Mouse (Mus musculus): Measurements from ENCODE around the gene Gm10577.

Gm10577 gene

DNA sequence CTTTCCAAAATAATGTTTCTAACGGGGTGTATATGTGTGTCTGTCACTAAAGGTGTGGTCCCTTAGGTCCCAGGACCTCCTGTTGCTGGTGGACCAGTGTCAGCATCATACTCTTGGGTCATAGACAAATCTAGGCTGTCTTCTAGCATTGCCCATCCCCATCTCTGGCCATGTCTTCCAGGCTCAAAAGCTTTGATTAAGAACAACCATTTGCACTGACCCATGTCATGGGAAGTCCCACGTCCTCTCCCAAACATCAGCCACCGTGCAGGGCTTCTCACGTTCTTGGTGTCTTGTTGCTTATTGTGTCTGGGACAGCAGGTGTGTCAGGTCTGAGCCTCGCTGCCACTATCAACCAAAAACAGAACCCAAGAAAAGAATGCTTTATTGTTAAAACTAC, 24.9 kb downstream of the Gm10577 start:
- no peak for DNase-seq (ENCODE audit: low read depth, low spot score)

GRCm38 (mm10) chr4:100994442-100995255, 25.8 kb downstream of the Gm10577 start:
- DNase-seq (ENCODE audit: low read depth, low spot score), result no peak

GRCm38 (mm10) chr4:100992086-100992485, 28.4 kb downstream of the Gm10577 start:
- DNase-seq (ENCODE audit: low read depth, low spot score), result no peak

DNA sequence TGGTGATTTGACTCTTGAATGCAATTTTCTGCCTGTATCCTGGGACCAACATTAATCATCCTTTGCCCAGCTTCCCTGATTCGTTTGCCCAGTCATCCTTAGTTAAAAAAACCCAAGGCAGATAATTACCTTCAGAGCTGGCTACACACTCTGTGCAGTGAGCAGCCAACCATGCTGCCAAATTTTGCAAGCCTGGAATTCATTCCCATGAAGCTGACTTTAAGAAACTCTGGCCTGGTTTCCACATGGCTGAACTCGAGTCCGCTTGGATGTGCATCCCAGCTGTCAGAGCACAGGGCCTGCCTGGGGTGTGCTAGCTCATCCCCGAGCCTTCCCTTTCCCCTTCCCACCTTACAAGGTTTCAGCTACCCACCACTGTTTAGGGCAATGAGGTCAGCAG, 29.5 kb downstream of the Gm10577 start:
- no peak for DNase-seq (ENCODE audit: low read depth, low spot score)

DNA sequence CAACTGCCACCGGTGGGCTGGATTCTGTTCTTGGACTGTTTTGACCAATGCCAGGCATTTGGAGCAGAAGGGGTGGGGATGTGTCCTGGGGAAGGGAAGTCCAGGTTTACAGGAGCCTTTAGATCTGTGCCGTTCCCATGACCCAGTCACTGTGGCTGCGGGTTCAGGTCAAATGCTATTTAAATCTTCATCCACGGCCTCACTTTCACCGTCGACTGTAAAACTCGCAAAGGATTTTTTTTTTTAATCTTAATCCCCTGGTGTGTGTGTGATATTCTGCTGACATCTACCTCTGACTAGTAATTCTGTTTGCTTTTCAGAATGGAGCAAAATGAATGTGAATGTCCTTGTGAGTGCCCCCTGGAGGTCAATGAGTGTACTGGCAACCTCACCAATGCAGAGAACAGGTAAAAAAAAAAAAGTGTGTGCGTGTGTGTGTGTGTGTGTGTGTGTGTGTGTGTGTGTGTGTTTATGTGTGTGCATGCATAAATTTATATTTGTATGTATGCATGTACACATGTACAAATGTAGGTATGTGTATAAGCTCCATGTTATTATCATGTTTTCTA, 32.2 kb downstream of the Gm10577 start:
- DNase-seq (ENCODE audit: low read depth, low spot score), result peak; percentile 42

DNA sequence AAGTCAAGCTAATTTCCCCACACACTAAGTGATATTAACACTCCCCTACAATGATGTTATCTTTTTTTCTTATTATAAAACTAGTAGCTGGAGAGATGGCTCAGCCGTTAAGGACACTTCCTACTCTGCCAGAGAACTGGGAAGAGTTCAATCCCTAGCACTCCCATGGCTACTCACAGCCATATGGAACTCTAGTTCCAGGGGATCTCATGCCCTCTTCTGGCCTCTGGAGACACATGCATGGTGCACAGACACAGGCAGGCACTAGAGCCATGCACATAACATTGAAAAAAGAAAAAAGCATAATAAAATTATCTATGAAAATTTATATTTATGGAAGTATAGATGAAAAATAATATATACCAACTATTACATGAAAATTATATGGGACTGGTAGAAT, 33.3 kb downstream of the Gm10577 start:
- no peak for DNase-seq (ENCODE audit: low read depth, low spot score)

DNA sequence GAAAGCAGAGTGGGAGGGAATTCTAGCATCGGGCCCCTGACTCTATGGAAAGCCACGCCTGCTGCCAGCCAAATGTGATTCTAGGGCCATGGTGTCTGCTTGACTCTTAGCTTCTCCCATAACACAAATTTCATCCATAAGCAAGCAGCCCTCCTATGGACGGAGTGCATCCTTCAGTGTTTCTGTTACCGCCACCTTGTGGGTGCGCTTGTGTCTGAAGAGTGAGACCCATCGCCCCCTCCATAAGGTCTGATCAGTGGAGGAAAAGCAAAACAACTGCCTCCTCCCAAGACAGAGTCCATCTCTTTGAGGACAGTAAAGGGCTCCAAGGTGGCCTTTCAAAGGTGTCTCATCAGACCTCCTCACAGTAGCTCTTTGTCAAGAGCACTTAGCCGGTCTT, 43.0 kb downstream of the Gm10577 start:
- no peak for DNase-seq (ENCODE audit: low read depth, low spot score)

DNA sequence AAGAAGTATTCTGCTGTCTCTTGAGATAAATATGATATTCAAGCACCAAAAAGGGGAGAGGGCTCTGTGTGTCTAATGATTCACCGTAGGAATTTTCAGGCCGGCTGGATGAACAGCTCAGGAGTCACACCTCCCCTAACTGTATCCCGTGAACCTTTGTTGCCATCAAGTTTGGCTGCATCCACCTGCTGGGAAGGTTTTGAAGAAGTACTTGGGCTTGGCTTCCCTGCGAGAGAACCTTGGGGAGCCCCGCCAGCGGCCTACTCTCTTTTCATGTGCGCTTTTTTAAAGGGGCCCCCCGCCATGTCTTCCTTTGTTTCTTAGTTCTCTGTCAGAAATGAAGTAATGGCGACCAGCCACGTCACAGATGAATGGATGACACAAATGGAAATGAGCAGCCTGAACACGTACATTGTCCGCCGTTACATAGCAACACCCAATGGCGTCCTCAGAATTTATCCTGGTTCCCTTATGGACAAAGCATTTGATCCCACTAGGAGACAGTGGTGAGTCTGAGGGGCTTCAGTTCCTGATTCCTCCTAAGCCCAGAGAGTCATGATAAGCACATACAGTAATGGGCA, 46.0 kb downstream of the Gm10577 start:
- DNase-seq (ENCODE audit: low read depth, low spot score), result peak; percentile 19

DNA sequence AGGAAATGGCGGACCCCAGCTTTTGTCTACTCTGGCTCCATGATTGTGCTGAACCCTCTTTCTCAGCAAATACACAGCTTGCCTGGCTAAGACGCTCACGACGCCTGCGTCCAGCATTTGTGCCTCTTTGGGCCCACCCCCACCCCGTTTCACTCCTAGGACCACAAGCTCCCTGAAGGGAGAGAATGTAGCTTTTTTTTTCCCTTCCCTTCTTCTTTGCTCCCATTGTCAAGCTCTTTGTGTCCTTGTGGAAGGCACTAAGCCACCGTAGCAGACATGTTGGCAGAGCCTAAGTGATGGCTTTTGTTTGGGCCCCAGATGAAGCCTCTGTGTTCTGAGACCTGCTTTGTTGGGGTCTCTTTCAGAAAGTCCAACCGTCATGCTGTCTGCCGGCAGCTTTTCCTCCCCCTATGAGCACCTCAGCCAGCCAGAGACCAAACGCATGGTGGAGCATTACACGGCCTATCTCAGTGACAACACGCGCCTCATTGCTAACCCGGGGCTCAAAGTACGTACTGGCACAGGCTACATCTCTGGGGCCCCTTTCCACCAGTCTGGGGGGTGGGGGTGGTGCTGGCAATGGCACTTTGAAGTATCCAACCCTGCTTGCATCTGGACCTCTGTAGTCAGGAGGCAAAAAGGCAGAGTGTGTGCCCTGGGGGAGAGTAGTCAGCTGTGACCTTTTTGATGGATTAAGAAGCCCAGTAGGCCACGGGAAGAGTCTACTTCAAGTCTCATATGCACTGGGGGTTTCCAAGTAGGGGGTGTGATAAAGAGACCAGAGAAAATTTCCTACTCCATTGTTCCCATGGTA, 46.6 kb downstream of the Gm10577 start:
- peak; percentile 14 for DNase-seq (ENCODE audit: low read depth, low spot score)

Data from embryo, embryonic 11.5 days (tissue).